Mouse (Mus musculus) embryo, embryonic 10 days (tissue): ENCODE results near the gene C1galt1c1.
A peak's percentile ranks its signal among the peaks of the same experiment; 100 is the strongest.

Experiments used
- DNase-seq: peaks from one replicate; pipeline ENCODE4 v3.0.0-alpha.2; 2015; ENCODE audit warnings: low spot score

C1galt1c1 gene

DNA sequence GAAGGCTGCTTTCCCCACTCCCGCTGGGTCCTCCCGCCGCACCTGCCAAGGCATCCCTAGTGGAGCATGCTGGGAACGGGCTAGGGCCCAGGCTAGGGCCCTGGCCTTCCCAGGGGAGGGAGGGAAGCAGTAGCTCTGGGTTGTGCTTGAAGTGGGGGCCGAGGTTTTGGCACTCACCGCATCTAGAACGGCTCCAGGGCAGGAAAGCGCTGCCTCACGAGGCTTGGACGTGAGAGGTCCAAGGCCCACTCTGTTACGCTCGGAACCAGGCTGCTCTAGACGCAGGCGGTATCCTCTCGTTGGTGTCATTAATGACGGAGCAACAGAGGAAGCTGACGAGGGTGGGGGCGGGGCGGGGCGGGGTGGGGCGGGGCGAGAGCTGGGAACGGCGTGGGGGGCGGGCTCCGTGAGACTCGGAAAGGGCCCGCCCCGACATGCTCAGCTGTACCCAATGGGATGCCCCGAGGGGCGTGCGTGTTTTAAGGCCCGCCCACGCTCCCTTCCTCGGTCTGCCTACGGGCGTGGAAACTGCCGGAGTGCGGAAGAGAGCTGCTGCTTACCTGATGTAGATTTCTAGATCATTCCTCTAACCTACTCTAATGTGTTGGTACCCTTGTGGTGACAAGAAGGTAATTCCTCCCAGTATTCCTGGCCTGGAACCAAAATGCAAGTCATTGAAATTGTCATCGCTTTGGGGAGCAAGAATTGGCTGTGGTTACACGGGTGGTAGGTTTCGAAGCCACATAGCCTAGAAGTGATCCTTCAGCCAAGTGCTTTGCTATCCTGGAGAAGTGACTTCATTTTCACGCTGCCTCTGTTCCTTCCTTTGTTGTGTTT is at the start of gene C1galt1c1:
Gene C1galt1c1 (minus strand): TSS at position 287 of the 837 bp plus-strand sequence.
- peak; percentile 89 for DNase-seq

GRCm38 (mm10) chrX:38681972-38682371 is 47.1 kb upstream of the C1galt1c1 start:
- no peak for DNase-seq

DNA sequence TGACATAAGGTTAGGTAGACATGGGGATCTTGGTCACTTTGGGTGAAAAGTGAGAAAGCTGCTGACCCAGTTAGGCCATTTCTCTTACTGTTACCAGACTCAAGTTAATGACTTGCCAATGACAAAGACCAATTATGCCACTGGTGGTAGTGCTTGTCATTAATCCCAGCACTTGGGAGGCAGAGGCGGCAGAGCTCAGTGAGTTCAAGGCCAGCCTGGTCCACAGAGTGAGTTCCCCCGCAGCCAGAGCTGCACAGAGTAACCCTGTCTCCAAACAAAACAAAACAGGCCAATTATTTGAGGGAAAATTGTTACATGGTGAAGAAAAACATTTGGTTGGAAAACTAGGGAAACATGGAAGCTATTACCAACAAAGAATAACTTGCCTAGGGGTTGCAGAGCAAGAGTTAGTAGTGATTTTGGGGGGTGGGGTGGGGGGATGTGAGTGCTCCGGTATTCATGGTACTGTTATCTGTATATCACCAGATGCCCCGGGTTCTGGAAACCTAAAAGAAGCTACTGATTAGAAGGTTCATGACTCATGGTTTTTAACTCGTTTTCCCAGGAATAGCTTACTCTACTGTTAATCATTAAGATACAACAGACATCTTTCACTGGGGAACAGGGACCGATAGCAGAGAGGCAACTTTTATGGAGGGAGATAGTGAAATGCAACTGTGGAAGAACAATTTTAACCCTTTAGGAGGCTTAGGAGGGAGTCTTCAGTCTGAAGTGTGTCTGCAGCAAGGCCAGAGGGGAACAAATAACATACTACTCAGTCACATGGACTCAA is 34.4 kb upstream of the C1galt1c1 start:
- no peak for DNase-seq

DNA sequence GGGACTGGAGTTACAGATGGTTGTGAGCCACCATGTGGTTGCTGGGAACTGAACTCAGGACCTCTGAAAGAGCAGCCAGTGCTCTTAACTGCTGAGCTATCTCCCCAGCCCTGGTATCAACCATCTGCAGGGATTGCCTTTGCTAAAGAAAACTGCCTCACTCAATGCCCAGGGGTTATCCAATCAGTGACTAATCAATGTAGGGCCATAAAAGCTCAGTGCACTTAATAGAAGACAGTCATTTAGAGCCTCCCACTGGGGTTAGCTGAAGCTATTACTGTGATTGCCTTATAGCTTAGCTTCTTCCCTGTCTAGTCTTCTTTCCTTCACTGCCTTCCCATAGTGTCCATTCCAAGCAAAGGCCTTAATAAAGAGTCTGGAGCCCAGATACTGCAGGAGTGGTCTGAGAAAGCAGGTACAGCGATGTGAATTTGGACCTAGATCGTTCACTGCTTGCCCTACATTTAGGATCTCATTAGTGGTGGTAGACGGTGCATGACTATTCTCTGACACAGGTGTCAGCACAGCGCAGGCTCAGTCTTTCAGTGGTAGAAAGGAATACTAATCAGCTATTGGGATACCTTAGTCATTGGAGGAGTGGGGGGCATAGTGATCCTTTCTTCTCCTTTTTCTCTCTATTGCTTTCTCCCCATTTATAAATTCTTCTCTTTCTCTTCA is 21.5 kb upstream of the C1galt1c1 start:
- DNase-seq, result no peak

- no peak for DNase-seq
These were observed 19.8 kb upstream of the C1galt1c1 start for GRCm38 (mm10) chrX:38654681-38655080.

- no peak for DNase-seq
These were observed 18.3 kb upstream of the C1galt1c1 start for GRCm38 (mm10) chrX:38653181-38653580.

DNA sequence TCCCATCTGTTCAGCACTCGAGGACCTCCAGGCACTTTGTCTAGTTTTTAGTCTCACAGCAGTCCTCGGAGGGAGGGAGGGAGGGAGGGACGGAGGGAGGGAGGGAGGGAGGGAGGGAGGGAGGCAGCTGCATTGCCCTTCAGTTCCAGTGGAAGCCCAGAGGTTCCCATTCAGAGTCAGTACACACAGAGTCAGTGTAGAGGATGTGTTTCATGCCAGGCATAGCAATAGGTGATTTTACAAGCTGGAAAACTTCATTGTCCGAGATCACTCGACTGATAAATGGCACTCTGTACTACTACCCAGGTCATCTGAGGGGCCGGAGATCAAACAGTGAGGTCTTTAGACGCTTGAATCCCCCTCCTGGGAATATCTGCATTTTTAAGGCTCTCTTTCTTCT is 16.3 kb upstream of the C1galt1c1 start:
- no peak for DNase-seq

- DNase-seq, result no peak
These were observed 15.6 kb upstream of the C1galt1c1 start for GRCm38 (mm10) chrX:38650404-38651039.

GRCm38 (mm10) chrX:38642183-38642582 is 7.3 kb upstream of the C1galt1c1 start:
- no peak for DNase-seq

- no peak for DNase-seq
These were observed 6.5 kb upstream of the C1galt1c1 start for GRCm38 (mm10) chrX:38641435-38641834.

- no peak for DNase-seq
These were observed 698 bp upstream of the C1galt1c1 start for GRCm38 (mm10) chrX:38635638-38635931.

- peak; percentile 17 for DNase-seq
These were observed 33.9 kb downstream of the C1galt1c1 start for GRCm38 (mm10) chrX:38600995-38601369.

DNA sequence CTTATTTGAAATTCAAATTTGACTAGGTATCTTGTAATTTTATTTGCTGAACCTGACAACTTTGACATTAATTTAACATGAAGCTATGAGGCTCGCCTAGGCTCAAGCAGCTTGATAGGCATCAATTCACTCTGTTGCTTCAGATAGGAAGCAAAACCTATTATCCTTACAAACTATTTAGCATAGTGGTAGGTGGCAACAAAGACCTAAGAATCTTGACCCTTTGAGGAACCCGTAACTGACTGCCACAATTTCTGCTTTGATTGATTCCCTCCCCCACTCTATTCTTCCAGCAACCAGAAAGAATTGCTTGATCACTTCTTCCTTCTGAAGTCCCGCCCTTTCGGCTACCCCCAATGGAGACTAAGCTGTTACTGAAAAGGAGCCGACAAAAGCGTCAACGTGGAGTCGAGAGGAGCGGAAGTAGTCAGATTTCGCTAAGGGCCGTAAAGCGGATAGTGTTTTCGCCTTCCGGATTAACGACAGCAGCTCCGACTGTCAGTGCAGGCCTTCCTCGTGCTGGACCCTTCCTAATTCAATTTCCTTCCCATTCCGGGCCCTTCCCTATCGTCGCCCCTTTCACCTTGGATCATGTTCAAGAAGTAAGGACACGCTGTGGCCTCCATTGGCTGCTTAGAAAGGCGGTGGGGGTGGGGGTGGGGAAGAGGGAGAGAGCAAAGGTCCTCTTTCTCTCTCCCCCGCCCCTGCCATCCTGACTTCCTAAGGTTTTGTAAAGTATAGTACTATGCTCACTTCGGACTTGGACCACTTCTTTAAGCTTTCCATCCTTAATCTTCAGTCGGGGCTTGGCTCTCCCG is 34.5 kb downstream of the C1galt1c1 start, which contains the start of gene Mcts1:
Gene Mcts1 (plus strand): TSS at position 402 of the 818 bp plus-strand sequence.
- DNase-seq, result peak; percentile 88

DNA sequence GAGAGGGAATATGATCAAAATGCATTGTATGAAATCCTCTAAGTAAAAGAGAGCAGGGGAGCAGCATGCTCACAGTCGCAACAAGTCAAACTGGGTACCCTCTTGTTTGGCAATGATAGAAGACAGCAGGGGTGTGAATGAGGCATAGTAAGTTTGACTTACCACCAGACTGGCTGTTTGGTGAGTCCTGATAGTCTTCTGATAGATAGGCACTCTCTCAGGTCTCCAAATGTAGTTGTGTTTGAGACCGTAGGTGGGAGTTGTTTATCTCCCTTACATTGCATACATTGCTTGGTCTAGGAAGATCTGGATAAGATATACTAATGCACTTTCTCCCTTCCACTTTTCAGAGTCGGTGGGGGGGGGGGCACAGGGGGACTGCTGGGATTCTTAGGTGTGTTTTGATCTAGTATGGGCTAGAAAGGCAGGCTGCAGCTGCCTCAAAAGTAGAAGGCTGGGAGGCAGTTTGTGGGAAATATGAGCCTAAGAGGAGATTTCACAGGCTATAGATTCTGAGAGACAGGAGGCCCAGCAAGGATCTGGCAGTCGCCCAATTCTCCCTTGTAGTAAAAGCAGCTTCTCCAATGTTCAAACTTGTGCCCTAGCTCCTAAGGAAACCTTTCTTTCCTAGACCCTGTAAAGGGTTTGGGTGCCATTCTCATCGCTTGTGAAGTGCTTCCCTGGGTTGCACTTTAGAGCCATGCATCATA is 41.6 kb downstream of the C1galt1c1 start:
- DNase-seq, result no peak

DNA sequence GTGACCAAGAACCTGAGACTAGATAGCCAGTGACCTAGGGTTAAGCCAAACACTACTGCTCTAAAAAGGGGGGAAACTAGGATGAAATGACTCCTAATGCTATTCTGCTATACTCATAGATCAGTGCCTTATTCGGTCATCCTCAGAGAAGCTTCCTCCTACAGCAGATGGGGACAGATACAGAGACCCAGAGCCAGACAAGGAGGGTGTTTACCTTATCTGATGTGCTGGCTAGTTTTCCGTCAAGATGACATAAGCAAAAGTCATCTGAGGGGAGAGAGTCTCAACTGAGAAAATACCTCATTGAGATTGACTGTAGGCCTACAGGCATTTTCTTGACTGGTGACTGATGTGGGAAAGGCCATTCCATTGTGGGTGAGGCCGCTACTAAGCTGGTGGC is 43.1 kb downstream of the C1galt1c1 start:
- no peak for DNase-seq

GRCm38 (mm10) chrX:38589827-38590226 is 45.1 kb downstream of the C1galt1c1 start:
- peak; percentile 57 for DNase-seq

DNA sequence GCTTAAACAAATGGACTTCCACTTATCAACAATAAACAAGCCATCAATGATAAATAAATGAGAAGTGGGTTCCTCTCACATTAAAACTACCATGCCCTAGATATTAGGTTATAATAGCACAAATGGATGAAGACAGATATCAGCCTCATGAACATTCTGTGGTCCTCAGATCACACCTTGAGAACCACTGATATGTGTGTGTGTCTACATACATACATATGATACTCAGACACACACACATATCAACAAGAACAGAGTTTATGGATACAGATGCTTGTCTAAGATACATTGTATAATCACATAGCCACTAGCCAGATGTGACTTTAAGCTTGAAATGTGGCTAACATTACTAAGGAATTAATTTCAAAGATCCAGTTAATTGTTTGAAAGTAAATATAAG is 51.6 kb downstream of the C1galt1c1 start:
- no peak for DNase-seq

DNA sequence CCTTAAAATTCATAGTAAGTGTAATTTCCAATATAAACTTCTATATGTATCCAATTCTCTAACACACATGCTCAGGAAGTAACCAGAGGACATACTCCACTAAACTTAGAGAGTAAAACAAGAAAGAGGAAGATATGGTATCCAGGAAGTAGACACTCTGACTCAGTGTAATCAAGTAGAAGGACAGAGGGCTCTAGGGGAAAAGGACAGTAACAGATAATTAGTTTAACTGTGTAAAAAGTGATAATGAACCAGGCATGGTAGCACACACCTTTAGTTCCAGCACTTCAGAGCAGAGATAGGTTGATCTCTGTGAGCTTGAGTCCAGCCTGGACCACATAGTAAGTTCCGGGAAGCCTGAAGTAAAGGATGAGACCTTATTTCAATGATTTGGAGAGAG is 53.7 kb downstream of the C1galt1c1 start:
- DNase-seq, result no peak
